Mouse (Mus musculus): Measurements from ENCODE around the gene Mtfr1l.

DNA sequence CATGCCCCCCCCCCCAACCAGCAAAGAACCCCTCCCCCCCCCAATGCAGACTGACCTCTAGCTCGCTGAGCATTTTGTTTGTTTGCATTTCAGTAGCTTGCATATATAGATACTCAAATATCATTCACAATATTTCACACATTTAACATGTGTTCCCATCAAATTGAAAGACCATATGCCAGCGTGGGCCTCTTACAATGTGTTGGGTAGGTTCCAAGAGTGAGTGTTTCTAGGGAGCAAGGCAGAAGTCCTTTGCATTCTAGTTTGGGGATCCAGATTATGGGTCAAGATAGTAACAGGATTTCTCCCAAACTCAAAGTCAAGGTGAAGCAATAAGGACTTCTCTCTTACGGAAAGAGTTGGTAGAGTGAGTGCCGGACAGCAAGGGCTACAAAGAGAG, 16.6 kb downstream of the Mtfr1l start:
- no peak for TF ChIP-seq CTCF (IDR thresholded peaks at IDR 0.05; ENCODE audit: low read depth, low read length)
- TF ChIP-seq POLR2A (IDR thresholded peaks at IDR 0.05; ENCODE audit: borderline replicate concordance, low read depth, low read length) = no peak

Data from bone marrow macrophage, adult 2 months (primary cell).